Mouse (Mus musculus) kidney, adult 2 months (tissue): Measurements from ENCODE around the gene Nr1d1. TPM values are rescaled to one million over a fixed set of nuclear protein-coding genes. Genes with fewer than 3 reads are reported as not detected.

Experiments
- DNase-seq: peaks from one replicate; pipeline ENCODE4 v3.0.0; 2021
- H3K27ac ChIP-seq: fragments of 200-500 bp; 2 replicates; pipeline ENCODE4 v1.5.1; 2012; ENCODE audit warnings: low read depth, low read length, control low read depth, inconsistent platforms; ENCODE audit not compliant: insufficient read depth
- H3K27me3 ChIP-seq: fragments of 200-500 bp; replicated peaks from 2 replicates; pipeline ENCODE4 v1.6.1; 2012; ENCODE audit warnings: mild to moderate bottlenecking, moderate library complexity, low read length, inconsistent platforms; ENCODE audit not compliant: control insufficient read depth, insufficient read depth
- H3K36me3 ChIP-seq: fragments of 200-500 bp; 2 replicates; pipeline ENCODE4 v1.6.1; 2012; ENCODE audit warnings: mild to moderate bottlenecking, moderate library complexity, low read length, inconsistent platforms; ENCODE audit not compliant: control insufficient read depth, insufficient read depth
- H3K4me1 ChIP-seq: fragments of 200-500 bp; 2 replicates; pipeline ENCODE4 v1.6.1; 2011; ENCODE audit warnings: low read length; ENCODE audit not compliant: control insufficient read depth, insufficient read depth
- H3K4me3 ChIP-seq: fragments of 200-500 bp; 2 replicates; pipeline ENCODE4 v1.5.1; 2011; ENCODE audit warnings: mild to moderate bottlenecking, low read depth, low read length, control low read depth; ENCODE audit not compliant: insufficient read depth
- CTCF ChIP-seq: fragments of 200-500 bp; conservative IDR thresholded peaks from 2 replicates; pipeline ENCODE4 v1.5.1; 2011; ENCODE audit warnings: low read depth, mild to moderate bottlenecking, control low read depth, low read length, moderate library complexity, mixed read lengths; ENCODE audit not compliant: insufficient read depth, insufficient read length
- POLR2A ChIP-seq: fragments of 200-500 bp; IDR thresholded peaks from one replicate; pipeline ENCODE4 v1.6.1; 2011; ENCODE audit warnings: low read depth, low read length, control low read depth
- WGBS: fragments of 180-500 bp; shearing (Covaris S2); methylation state at CpG from one replicate; pipeline ENCODE4 v1.1.7; 2018; 5-methylcytosine and 5-hydroxymethylcytosine counted together
- polyA plus RNA-seq: library from polyadenylated mRNA; depleted of rRNA; stranded (reverse); fragments of >200 nt; gene quantifications from 2 replicates; pipeline ENCODE4 v1.2.3, GENCODE M21; 2012

Nr1d1 gene
- polyA plus RNA-seq, 1 experiment = 140 TPM

DNA sequence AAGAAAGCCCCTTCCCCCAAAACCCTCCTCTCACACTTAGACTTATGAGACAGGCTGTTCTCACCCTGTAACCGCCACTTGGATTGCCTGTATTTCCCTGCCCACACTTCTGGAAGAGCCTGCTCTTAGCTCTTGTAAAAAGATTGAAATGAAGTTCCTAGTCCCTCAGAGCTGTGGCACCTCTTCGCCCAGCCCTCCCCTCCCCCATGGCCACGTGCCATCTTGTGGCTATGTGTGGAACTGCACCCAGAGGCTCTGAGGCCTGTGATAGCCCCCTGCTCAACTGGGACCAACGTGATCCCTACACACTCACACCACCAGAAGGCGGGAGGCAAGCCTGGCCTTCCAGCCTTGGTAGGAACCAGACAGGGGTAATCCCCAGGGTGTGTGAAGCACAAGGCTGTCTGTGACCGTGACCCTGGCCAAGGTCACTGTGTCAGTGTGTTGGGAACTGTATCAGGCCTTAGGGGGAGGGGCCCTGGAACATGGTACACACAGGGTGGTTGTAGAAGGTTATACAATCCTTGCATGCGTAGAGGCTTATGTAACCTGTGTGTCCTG, 20.4 kb downstream of the Nr1d1 start:
- 13% methylated on average over 7 of the region's 7 CpGs for WGBS
- peak; percentile 75 for DNase-seq
- H3K36me3 ChIP-seq = no peaks in the 10 kb centered on the region
- H3K4me1 ChIP-seq = peaks cover 53% of the 10 kb centered on the region
- H3K4me3 ChIP-seq = no peak overlapping the region
- H3K27ac ChIP-seq = peak overlapping the region; percentile 76
- TF ChIP-seq POLR2A (no peak), CTCF (peak; percentile 88)
- no peaks in the 10 kb centered on the region for H3K27me3 ChIP-seq

DNA sequence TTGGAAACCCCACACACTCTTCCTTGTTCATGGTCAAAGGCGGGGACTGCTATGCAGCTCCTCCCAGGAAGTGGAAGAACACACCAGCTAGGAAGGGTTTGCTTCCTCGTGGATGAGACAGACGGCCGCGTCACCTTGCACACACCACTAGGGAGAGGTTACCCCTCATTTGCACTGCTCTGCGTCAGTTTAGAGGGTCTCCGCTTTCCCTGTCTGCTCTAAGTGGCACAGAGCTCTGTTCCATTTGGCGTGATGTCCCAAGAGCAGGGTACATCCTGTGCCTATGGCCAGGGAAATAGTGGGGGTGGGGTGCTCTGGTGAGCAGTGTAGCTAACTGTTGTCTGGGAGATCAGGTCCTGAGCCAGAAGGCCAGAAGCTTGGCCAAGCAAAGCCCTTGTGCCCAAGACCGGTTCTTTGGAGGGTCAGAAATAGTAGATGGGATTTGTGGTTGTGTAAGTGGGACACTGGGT, 20.9 kb downstream of the Nr1d1 start:
- no peak overlapping the region for H3K4me3 ChIP-seq
- H3K4me1 ChIP-seq = peaks cover 53% of the 10 kb centered on the region
- peak; percentile 46 for DNase-seq
- H3K27ac ChIP-seq = peak overlapping the region; percentile 21; the same call in 1 of the 2 replicates
- H3K27me3 ChIP-seq = no peaks in the 10 kb centered on the region
- H3K36me3 ChIP-seq = no peaks in the 10 kb centered on the region
- no peak for TF ChIP-seq POLR2A
- WGBS = 38% methylated on average over 9 of the region's 9 CpGs

DNA sequence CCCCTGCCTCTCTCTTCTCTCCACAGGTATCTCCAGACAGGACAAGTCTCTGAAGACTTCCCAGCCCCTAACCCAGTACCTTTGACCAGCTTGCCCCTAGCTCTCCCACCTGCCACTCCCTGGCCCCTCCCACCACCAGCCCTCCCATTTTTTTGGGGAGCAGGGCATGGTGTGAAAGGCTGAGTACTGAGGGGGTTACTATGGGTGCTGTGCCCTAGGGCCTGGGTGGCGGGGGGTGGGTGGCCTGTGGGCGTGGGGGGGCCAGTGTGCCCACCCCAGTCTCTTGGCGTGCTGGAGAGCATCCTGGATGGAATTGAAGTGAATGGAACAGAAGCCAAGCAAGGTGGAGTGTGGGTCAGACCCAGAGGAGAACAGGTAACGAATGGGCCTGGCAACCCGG, 21.9 kb downstream of the Nr1d1 start:
- Histone ChIP-seq H3K36me3 (no peaks in the 10 kb centered on the region), H3K4me3 (no peak overlapping the region), H3K27me3 (no peaks in the 10 kb centered on the region), H3K4me1 (peaks cover 61% of the 10 kb centered on the region), H3K27ac (no peak overlapping the region)
- WGBS = 87% methylated on average over 5 of the region's 5 CpGs
- TF ChIP-seq POLR2A (no peak), CTCF (no peak)
- no peak for DNase-seq

DNA sequence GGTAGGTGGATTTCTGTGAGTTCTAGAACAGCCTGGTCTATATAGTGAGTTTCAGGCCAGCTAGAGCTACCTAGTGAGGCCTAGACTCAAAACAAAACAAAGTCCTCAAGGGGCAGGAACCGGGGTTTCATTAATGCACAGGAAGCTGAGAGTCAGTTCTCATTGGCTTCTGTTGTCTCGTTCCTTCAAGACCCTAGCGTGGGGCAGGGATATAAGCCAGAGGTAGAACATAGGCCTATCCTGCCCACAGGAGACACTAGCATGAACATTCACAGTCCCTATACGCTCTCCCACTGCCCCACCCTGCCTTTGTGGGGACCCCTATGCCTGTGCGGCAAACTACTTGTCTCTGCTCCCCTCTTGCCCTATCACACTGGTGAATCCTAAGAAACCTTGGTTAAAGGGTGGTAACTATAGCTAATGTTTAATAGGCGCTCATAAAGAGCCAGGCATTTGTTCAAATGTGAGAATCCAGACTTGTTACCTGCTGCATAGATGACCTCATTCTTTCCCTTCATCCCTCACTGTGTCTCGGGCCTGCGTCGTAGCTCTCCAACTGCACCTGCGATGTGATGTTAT, 22.5 kb downstream of the Nr1d1 start:
- no peaks in the 10 kb centered on the region for H3K36me3 ChIP-seq
- H3K4me3 ChIP-seq = no peak overlapping the region
- peaks cover 67% of the 10 kb centered on the region for H3K4me1 ChIP-seq
- WGBS = 44% methylated on average over 10 of the region's 10 CpGs
- H3K27ac ChIP-seq = peak overlapping the region; percentile 60
- no peaks in the 10 kb centered on the region for H3K27me3 ChIP-seq
- DNase-seq = peak; percentile 72
- TF ChIP-seq POLR2A = no peak
- TF ChIP-seq CTCF = no peak

DNA sequence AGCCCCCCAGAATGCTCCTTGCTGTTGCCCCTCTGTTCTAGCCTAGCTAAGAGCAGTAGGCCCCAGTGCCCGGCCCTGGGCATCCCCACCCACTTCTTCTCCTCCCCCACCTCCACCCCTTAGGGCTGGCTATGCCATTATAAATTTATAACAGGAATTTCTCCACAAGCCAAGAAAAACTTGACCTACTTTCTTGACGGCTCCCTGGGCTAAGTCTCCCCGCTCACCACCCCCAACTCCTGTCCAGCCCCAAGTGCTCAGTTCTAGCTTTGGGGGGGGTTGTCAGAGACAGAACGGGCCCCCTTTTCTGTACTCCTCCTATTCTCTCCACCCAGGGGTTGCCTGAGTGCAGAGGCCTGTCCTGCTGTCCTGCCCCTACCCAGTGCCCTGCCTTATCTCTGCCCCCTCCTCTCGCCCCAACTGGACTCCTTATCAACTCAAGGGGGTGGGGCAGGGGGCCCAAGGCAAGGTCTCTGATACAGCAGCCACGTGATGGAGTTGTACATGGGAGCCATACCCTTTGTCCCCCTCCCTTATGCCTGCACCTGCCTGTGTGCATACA, 23.8 kb downstream of the Nr1d1 start:
- H3K4me1 ChIP-seq = peaks cover 78% of the 10 kb centered on the region
- H3K27ac ChIP-seq = peak overlapping the region; percentile 37
- DNase-seq = peak; percentile 88
- no peaks in the 10 kb centered on the region for H3K27me3 ChIP-seq
- 10% methylated on average over 6 of the region's 6 CpGs for WGBS
- H3K36me3 ChIP-seq = no peaks in the 10 kb centered on the region
- TF ChIP-seq POLR2A (no peak), CTCF (no peak)
- peak overlapping the region; percentile 3; the same call in 1 of the 2 replicates for H3K4me3 ChIP-seq

DNA sequence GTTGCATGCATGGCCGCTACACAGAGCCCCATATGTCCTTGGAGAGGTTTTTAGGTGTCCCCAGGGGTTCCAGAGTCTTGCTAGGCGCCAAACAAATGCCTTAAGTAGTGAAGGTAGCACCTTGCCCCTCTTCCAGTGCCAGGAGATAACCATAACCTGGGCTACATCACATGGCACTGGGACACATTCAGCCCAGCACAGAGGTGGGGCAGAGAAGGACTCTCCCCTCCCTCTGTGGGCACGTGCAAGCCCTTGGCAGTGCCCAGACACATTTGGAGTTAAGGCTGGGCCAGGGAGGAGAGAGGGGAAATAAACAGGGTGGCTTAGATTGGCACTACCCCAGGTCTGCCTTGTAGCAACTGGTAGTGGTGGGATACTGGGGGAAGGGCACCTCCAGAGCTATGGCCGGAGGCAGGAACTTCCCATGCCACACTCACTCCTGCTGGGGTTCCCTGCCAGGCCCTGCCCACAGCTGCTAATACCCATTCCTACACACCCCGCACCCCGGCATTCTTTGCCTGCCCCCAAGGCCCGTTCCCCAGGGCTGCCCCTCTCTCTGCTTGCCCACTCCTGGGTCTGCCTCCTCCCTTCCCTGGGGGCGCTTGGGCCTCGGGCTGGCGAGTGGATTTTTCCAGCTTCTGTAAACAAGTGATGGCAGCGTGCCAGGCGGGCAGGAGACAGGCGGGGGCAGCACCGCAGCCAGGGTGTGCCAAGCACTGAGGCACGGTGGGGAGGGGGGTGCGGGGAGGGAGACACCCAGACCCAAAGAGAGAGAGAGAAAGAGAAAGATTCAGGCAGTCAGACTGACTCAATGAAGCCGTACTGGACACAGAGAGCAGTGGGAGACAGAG, 24.6 kb downstream of the Nr1d1 start:
- Histone ChIP-seq H3K4me1 (peaks cover 85% of the 10 kb centered on the region), H3K4me3 (peak overlapping the region; percentile 3; the same call in 1 of the 2 replicates), H3K36me3 (no peaks in the 10 kb centered on the region), H3K27ac (peak overlapping the region; percentile 37), H3K27me3 (no peaks in the 10 kb centered on the region)
- 6% methylated on average over 16 of the region's 17 CpGs for WGBS
- TF ChIP-seq CTCF (no peak), POLR2A (no peak)
- peak; percentile 91 for DNase-seq
